Mouse (Mus musculus) MEL (cell line): Measurements from ENCODE around the gene Prr23a3. TPM values are rescaled to one million over a fixed set of nuclear protein-coding genes. Genes with fewer than 3 reads are reported as not detected.

Source experiments
- DNase-seq: peaks from one replicate; pipeline ENCODE4 v3.0.0; 2011; ENCODE audit warnings: low read depth, low spot score
- H3K27ac ChIP-seq: 2 replicates; pipeline ENCODE4 v1.5.1; 2012; ENCODE audit warnings: low read depth, mild to moderate bottlenecking, control low read depth, low read length, moderate library complexity; ENCODE audit not compliant: control insufficient read depth
- H3K27me3 ChIP-seq, 2 experiments: fragments of 150-350 bp in 1 of 2; sonication (generic) in 1 of 2; 2 replicates each; pipeline ENCODE4 v1.6.1; 2012; ENCODE audit warnings: low read length in 2 of 2, mild to moderate bottlenecking in 2 of 2, improper control_type of control experiment in 1 of 2, moderate library complexity in 1 of 2; ENCODE audit not compliant: insufficient read depth in 2 of 2, control insufficient read depth in 1 of 2
- H3K36me3 ChIP-seq, 2 experiments: 2 replicates each; pipeline ENCODE4 v1.6.1; 2012 to 2014; ENCODE audit warnings: low read length in 2 of 2, improper control_type of control experiment in 1 of 2, inconsistent platforms in 1 of 2, mild to moderate bottlenecking in 1 of 2; ENCODE audit not compliant: insufficient read depth in 2 of 2, control insufficient read depth in 1 of 2
- H3K4me1 ChIP-seq, 2 experiments: fragments of 150-350 bp in 1 of 2; sonication (generic) in 1 of 2; 2 replicates each; pipeline ENCODE4 v1.6.1; 2012; ENCODE audit warnings: low read length in 2 of 2, improper control_type of control experiment in 1 of 2, mild to moderate bottlenecking in 1 of 2; ENCODE audit not compliant: insufficient read depth in 2 of 2, control insufficient read depth in 1 of 2
- H3K4me3 ChIP-seq, 2 experiments: fragments of 150-350 bp in 1 of 2; sonication (generic) in 1 of 2; 2 replicates each; pipeline ENCODE4 v1.5.1; 2012; ENCODE audit warnings: low read depth in 2 of 2, low read length in 2 of 2, mild to moderate bottlenecking in 2 of 2, moderate library complexity in 2 of 2, control low read depth in 1 of 2, improper control_type of control experiment in 1 of 2; ENCODE audit not compliant: control insufficient read depth in 1 of 2, insufficient read depth in 1 of 2
- H3K79me2 ChIP-seq: 2 replicates; pipeline ENCODE4 v1.6.1; 2012; ENCODE audit warnings: mild to moderate bottlenecking, low read length, moderate library complexity; ENCODE audit not compliant: control insufficient read depth, poor library complexity, insufficient read depth
- H3K9ac ChIP-seq: 2 replicates; pipeline ENCODE4 v1.6.1; 2012; ENCODE audit warnings: low read depth, mild to moderate bottlenecking, control low read depth, low read length, moderate library complexity; ENCODE audit not compliant: control insufficient read depth, poor library complexity, severe bottlenecking
- H3K9me3 ChIP-seq: fragments of 150-350 bp; sonication (generic); replicated peaks from 2 replicates; pipeline ENCODE4 v1.6.1; 2012; ENCODE audit warnings: mild to moderate bottlenecking, low read length, improper control_type of control experiment, moderate library complexity; ENCODE audit not compliant: insufficient read depth
- BHLHE40 ChIP-seq: IDR thresholded peaks from 2 replicates; pipeline ENCODE4 v1.6.1; 2012; ENCODE audit warnings: low read depth, mild to moderate bottlenecking, inconsistent platforms, low read length, improper control_type of control experiment, borderline replicate concordance
- ELF1 ChIP-seq: IDR thresholded peaks from 2 replicates; pipeline ENCODE4 v1.6.1; 2014; ENCODE audit warnings: low read depth, mild to moderate bottlenecking, inconsistent platforms, low read length, improper control_type of control experiment, moderate library complexity
- GABPA ChIP-seq: IDR thresholded peaks from 2 replicates; pipeline ENCODE4 v1.6.1; 2012; ENCODE audit warnings: low read depth, mild to moderate bottlenecking, inconsistent platforms, low read length, improper control_type of control experiment, moderate library complexity
- KAT2A ChIP-seq: conservative IDR thresholded peaks from 2 replicates; pipeline ENCODE4 v1.6.1; 2012; ENCODE audit warnings: low read depth, low read length, improper control_type of control experiment, inconsistent platforms
- MAFK ChIP-seq: IDR thresholded peaks from 2 replicates; pipeline ENCODE4 v1.6.1; 2011; ENCODE audit warnings: low read depth, mild to moderate bottlenecking, low read length, improper control_type of control experiment, borderline replicate concordance
- MEF2A ChIP-seq: IDR thresholded peaks from 2 replicates; pipeline ENCODE4 v1.6.1; 2014; ENCODE audit warnings: low read depth, mild to moderate bottlenecking, inconsistent platforms, low read length, improper control_type of control experiment; ENCODE audit not compliant: poor library complexity, insufficient replicate concordance, severe bottlenecking; ENCODE audit errors: extremely low read depth
- MYB ChIP-seq: IDR thresholded peaks from 2 replicates; pipeline ENCODE4 v1.6.1; 2011; ENCODE audit warnings: mild to moderate bottlenecking, low read depth, low read length, improper control_type of control experiment
- NRF1 ChIP-seq: IDR thresholded peaks from 2 replicates; pipeline ENCODE4 v1.6.1; 2014; ENCODE audit warnings: low read depth, mild to moderate bottlenecking, inconsistent platforms, low read length, improper control_type of control experiment, moderate library complexity; ENCODE audit not compliant: poor library complexity, insufficient read depth, severe bottlenecking
- SIN3A ChIP-seq: IDR thresholded peaks from 2 replicates; pipeline ENCODE4 v1.6.1; 2012; ENCODE audit warnings: low read length, improper control_type of control experiment, inconsistent platforms
- SMC3 ChIP-seq: IDR thresholded peaks from 2 replicates; pipeline ENCODE4 v1.6.1; 2011; ENCODE audit warnings: low read depth, low read length, improper control_type of control experiment
- TAL1 ChIP-seq: IDR thresholded peaks from 2 replicates; pipeline ENCODE4 v1.6.1; 2012; ENCODE audit warnings: mild to moderate bottlenecking, inconsistent platforms, low read length, moderate library complexity, mixed read lengths
- UBTF ChIP-seq: IDR thresholded peaks from 2 replicates; pipeline ENCODE4 v1.6.1; 2012; ENCODE audit warnings: low read depth, mild to moderate bottlenecking, inconsistent platforms, low read length, improper control_type of control experiment, moderate library complexity, borderline replicate concordance; ENCODE audit not compliant: insufficient read depth
- ZC3H11A ChIP-seq: IDR thresholded peaks from 2 replicates; pipeline ENCODE4 v1.6.1; 2012; ENCODE audit warnings: low read depth, mild to moderate bottlenecking, inconsistent platforms, low read length, improper control_type of control experiment
- ZMIZ1 ChIP-seq: IDR thresholded peaks from 2 replicates; pipeline ENCODE4 v1.6.1; 2012; ENCODE audit warnings: low read depth, mild to moderate bottlenecking, inconsistent platforms, low read length, improper control_type of control experiment, moderate library complexity
- ZNF384 ChIP-seq: IDR thresholded peaks from 2 replicates; pipeline ENCODE4 v1.6.1; 2012; ENCODE audit warnings: low read depth, mild to moderate bottlenecking, inconsistent platforms, low read length, improper control_type of control experiment
- polyA plus RNA-seq, 2 experiments: library from polyadenylated mRNA; stranded (reverse) in 1 of 2; unstranded in 1 of 2; fragments of >175 nt in 1 of 2; fragments of >200 nt in 1 of 2; gene quantifications; 2 replicates each; pipeline versions ENCODE4 v1.2.1 to v1.2.4; 2012; ENCODE audit warnings: low replicate concordance in 2 of 2, low read depth in 1 of 2; ENCODE audit not compliant: insufficient read length in 2 of 2, insufficient read depth in 1 of 2, missing spikeins in 1 of 2
- total RNA-seq: library from RNA; depleted of rRNA; stranded (reverse); fragments of 300-350 nt; gene quantifications from 2 replicates; pipeline ENCODE4 v1.2.3, GENCODE M21; 2012

Gene Prr23a3
- total and polyA plus RNA-seq, 3 experiments: not detected

DNA sequence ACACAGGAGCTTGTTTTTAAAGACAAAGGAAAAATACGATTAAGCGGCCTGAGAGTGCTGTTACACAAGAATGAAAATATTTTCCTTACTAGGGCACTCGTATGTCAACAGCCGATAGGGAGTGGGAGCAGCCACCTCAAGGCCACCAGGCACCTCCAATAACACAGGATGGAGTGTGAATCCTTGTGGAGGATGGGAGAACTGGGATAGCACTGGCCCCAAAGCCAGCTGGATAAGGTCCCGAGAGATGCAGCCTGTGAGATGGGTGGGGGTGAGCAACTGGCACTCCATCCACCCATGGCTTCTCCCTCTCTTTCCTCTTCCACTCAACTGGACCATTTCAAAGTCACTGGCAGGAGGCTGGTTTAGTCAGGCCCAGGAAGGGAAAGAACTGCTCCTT lies 45.6 kb upstream of the Prr23a3 start:
- no peak for DNase-seq
- Histone ChIP-seq H3K9ac (no peak overlapping the region), H3K36me3 (no peaks in the 10 kb centered on the region), H3K79me2 (no peaks in the 10 kb centered on the region), H3K9me3 (no peaks in the 10 kb centered on the region), H3K27ac (no peak overlapping the region), H3K27me3 (no peaks in the 10 kb centered on the region), H3K4me1 (no peaks in the 10 kb centered on the region)
- TF ChIP-seq SMC3 (no peak), GABPA (no peak), UBTF (no peak), MEF2A (no peak), MAFK (no peak), ZC3H11A (no peak), KAT2A (no peak), ZMIZ1 (no peak), ELF1 (no peak), BHLHE40 (no peak), MYB (no peak)
- TF ChIP-seq, all 39 proteins: peak for 0
- H3K4me3 ChIP-seq: no peak overlapping the region

DNA sequence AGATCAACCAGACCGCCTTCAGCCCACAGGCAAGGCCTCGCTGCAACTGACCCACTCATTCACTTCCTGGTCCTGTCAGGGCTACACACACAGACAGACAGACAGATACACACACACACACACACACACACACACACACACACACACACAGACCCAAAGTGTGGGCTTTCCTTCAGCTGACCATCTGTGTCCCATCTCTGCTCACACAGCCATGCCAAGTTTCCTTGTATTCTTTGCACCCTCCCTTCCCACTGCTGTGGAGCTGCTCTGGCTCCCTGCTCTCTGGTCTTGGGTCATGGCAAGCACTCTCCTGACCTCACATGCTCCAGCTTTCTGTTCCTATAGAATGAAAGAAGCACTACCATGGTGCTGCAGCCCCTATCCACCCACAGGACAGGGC lies 45.1 kb upstream of the Prr23a3 start:
- H3K27me3 ChIP-seq: no peaks in the 10 kb centered on the region
- H3K79me2 ChIP-seq: no peaks in the 10 kb centered on the region
- no peak overlapping the region for H3K4me3 ChIP-seq
- no peak overlapping the region for H3K9ac ChIP-seq
- H3K36me3 ChIP-seq: no peaks in the 10 kb centered on the region
- H3K9me3 ChIP-seq: no peaks in the 10 kb centered on the region
- no peak for DNase-seq
- H3K27ac ChIP-seq: no peak overlapping the region
- no peak for TF ChIP-seq MYB
- no peak for TF ChIP-seq NRF1
- TF ChIP-seq TAL1: no peak
- no peak for TF ChIP-seq ZNF384
- no peak for TF ChIP-seq ZMIZ1
- TF ChIP-seq SIN3A: no peak
- no peak for TF ChIP-seq SMC3
- no peak for TF ChIP-seq MAFK
- no peak for TF ChIP-seq ZC3H11A
- H3K4me1 ChIP-seq: no peaks in the 10 kb centered on the region
